Mouse (Mus musculus) heart, postnatal 0 days (tissue): ENCODE measurements at regions not wholly inside any gene's neighbourhood (a gene's known extent, or its start where the extent isn't known, plus 50 kb on each side); places are given as distances from the start of the nearest gene placed in this dataset.

ENCODE experiments used
- CTCF ChIP-seq: IDR thresholded peaks from 2 replicates; pipeline ENCODE4 v1.5.1; 2016; ENCODE audit warnings: antibody characterized with exemption, control low read depth, low read depth
- EP300 ChIP-seq: IDR thresholded peaks from 2 replicates; pipeline ENCODE4 v1.6.1; 2016; ENCODE audit warnings: antibody characterized with exemption, low read depth

- TF ChIP-seq EP300: no peak
- TF ChIP-seq CTCF: no peak
These were observed 331.6 kb downstream of the Isl1 start for GRCm38 (mm10) chr13:115977890-115978203.
